Mouse (Mus musculus) heart, adult 8-10 months (tissue): ENCODE data around the gene Rgs8. TPM values are rescaled to one million over a fixed set of nuclear protein-coding genes. Genes with fewer than 3 reads are reported as not detected.

Source experiments
- DNase-seq: peaks from one replicate; pipeline ENCODE4 v3.0.0; 2022; ENCODE audit warnings: low spot score
- total RNA-seq, 4 experiments: library from RNA; stranded (reverse); gene quantifications; 2 replicates each; pipeline ENCODE4 v1.2.4; 2022

The Rgs8 gene
- not detected for total RNA-seq

DNA sequence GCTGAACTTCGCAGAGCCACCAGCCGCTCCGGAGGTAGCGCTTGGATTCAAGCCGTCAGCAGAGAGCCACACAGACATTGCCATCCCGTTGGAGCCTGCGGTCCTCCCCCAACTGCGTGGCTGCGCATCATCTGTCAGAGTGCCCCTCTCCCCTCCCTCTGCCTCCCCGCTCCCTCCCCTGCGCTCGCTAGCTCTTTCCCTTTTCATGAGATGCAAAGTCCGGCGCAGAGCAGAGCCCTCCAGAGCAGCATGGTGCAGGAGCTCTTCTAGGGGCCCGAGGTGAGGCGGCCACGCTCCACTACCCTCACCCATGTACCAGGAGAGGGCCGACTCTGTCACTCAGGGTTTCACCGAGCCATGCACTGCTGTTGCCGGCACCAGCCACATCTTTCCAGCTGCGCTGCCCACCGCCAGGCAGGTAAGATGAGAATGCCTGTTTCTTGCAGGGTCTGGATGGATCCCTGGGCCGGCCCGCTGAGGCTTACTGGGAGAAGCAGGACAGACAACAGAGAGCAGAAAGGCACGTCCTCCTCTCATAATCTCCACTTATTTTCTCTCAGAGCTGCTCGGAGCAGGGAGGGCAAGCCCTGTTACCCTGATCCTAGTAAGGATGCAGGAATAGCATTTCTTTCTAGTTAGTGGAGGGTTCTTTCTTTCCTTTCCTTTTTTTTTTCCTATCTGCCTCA, at the start of gene Rgs8:
Gene Rgs8, plus strand, starts transcription at position 88 of the 686 bp plus-strand sequence.
- no peak for DNase-seq

GRCm38 (mm10) chr1:153617340-153617830, 35.4 kb upstream of the Rgs8 start:
- no peak for DNase-seq

DNA sequence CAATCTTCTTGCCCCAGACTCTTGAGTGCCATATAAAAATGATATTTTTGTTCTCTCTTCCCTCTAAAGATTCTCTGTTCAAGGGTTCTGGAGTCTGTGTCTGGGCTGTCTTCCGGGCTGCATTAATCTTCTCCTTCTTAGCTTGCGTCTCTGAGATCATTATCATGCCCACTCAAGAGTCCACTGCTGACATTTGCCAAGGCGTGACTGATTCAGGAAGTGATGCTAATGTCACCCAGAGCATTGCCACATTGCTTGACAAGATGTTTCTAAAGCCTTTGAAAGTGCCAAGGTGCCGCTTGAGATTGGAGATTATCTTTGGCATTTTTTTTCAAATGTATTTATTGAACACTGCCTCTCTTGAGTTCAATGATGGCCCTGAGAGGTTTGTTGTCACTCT, 29.8 kb upstream of the Rgs8 start:
- no peak for DNase-seq

- DNase-seq = no peak
Observed at GRCm38 (mm10) chr1:153632686-153633085, 20.1 kb upstream of the Rgs8 start.

- no peak for DNase-seq
Observed at GRCm38 (mm10) chr1:153635056-153635455, 17.8 kb upstream of the Rgs8 start.

- DNase-seq = peak; percentile 57
Observed at GRCm38 (mm10) chr1:153635521-153635920, 17.3 kb upstream of the Rgs8 start.

GRCm38 (mm10) chr1:153636821-153637220, 16.0 kb upstream of the Rgs8 start:
- no peak for DNase-seq

DNA sequence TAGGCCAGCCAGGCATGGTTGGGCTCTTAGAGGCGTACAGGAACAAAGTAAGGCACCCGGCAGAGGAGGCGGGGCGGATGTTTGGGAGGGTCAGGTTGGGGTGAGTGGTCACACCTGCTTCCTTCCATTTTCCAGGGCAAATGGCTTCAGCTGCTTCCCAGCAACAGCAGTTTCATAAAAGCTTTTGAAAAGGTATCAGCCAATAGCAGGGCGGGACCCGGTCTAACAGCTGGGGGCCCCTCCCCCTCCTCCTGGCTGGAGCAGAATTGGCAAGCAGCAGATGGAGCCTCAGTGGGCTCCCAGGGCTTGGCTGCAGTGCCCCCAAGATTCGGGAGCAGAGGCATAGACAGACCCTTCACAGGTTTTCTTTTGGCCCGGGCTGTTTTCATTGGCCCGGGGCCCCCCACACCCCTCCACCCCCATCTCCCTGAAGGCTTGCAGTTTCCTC, 11.3 kb upstream of the Rgs8 start:
- peak; percentile 41 for DNase-seq

GRCm38 (mm10) chr1:153641940-153642501, 10.8 kb upstream of the Rgs8 start:
- DNase-seq = peak; percentile 72

DNA sequence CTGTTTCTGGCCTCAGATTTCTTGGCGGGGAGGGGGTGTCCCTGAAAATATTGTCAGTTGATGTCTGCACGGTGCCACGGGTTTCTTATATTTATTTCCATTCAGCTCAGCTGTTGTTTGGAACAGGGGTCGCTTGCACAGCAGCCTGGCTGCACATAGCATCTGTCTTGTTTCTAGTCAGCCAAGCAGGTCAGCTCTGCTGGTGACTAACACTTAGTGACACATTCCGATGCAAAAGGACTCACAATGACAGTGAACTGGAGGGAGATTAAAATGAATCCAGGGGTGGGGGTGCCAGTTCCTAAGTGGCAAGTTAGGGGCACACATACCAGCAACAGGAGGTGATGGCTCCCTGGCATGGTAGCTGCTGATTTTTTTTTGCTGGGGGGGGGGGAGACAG, 849 bp downstream of the Rgs8 start:
- DNase-seq = no peak

- no peak for DNase-seq
Observed at GRCm38 (mm10) chr1:153659666-153660065, 6.8 kb downstream of the Rgs8 start.

GRCm38 (mm10) chr1:153660982-153661688, 8.3 kb downstream of the Rgs8 start:
- no peak for DNase-seq

- DNase-seq = no peak
Observed at GRCm38 (mm10) chr1:153661689-153662002, 8.8 kb downstream of the Rgs8 start.

DNA sequence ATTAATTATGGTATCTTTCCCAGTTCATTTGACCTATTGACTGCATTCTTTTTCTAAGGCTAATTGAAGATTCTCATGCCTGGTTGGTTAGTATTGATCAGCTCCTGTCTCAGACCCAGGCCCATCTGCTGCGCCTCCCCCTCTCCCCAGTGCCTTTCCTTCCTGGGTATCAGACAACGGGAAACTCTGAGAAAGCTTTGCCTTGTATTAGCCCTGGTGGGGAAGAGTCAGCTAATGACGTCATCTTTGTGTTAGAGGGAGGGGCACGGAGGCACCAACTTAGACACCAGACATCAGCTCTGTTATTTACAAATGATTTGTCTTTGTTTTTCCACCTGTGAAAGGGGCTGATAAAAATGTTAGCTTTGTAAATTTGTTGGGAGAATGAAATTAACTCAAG, 9.5 kb downstream of the Rgs8 start:
- DNase-seq = no peak

DNA sequence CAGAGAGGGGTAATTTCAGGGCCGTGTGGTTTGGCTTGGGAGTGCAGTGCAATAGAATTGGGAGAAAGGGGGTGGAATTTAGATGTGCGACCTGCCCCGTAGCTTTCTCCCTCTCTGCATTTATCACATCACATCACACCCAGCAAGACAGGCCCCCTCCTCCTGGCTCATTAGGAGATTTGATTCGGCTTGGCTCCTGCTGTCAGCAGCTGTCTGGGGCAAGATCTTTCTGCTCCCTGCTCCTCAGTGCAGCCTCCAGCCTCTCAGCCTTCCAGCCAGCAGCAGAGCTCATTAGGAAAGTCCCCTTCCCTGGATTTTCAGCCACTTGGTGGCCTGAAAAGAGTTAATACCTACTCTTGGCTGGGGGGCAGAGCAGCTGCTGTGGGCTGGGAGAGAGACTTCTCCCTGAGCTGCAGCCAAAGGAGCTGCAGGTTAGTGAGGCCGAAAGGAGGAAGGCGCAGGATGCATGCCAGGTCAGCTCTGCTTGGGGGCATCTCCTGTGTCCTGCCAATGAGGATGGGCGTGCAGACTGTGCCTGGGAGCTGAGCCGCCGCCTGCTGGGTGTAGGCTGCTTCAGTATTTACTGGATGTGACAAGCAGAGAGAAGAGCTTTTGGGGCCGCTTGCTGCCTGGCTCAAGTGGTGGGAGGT, 12.4 kb downstream of the Rgs8 start:
- no peak for DNase-seq

DNA sequence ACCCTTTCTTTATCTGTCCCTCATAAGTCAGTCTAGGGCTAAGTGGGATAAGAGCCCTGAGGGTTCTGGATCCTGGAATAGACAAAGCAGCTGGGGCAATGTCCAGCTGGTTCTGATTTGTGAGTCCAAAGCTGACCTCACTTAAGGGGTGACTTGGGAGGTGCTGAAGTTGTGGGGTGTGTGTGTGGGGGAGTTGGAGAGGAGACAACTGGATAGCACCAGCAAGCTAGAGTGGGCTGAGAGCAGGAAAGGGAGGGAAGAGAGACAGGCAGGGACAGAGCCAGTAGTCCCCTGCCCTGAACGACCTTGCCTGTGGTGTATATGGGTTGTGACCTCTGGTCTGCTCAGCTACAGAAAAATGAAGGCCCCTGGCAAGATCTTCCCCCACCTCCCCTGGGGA, 13.4 kb downstream of the Rgs8 start:
- no peak for DNase-seq

- DNase-seq = no peak
Observed at GRCm38 (mm10) chr1:153667244-153667727, 14.5 kb downstream of the Rgs8 start.

- DNase-seq = no peak
Observed at GRCm38 (mm10) chr1:153667781-153668180, 15.0 kb downstream of the Rgs8 start.

- no peak for DNase-seq
Observed at GRCm38 (mm10) chr1:153669086-153669485, 16.3 kb downstream of the Rgs8 start.

- DNase-seq = no peak
Observed at GRCm38 (mm10) chr1:153669728-153670127, 16.9 kb downstream of the Rgs8 start.

DNA sequence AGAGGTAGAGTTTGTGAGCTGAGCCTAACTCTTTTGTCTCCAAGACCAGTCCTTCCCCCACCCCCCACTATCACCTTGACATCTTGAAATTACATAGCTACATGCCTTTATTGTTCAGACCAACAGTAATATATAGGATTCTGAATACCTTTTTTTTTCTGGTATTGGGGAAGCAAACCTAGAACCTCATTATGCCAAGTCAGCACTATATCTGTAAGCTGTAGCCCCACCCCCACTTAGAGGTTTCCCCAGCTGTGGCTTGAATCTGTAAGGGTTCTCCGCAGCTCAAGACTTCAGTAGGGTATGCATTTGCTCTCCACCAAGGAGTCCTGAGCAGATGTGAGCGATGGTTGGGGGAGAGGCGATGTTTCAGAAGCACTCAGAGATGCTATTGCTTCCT, 18.5 kb downstream of the Rgs8 start:
- DNase-seq = no peak

DNA sequence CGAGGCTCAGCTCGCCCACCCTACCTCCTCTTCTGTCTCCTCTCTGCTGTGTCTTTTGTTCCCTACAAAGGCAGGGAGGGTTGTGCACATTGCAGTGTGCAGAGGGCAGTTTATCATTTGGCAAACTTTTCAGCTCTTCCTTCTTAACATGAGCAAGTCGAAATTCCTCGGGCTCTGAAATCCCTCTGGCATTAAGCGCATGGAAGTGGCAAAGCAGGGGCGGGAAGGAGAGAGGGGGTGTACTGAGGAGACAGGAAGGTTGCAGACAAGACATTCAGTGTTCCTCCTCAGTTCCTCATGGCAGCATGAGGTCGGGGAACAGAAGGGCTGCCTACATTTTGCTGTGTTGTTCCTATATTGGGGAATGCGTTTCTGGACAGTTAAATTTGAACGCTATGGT, 19.9 kb downstream of the Rgs8 start:
- no peak for DNase-seq
